16 mouse cellular contexts compared by ENCODE assay signal in genomic region chr8:54955456-54955800, GRCm38 (mm10). TPM values are rescaled to one million over a fixed set of nuclear protein-coding genes. Genes with fewer than 3 reads are reported as not detected.
DNase-seq lines count a peak whose midpoint lies in the region; ATAC-seq and TF ChIP-seq lines count a peak whose summit lies in the region.
"Had no signal": no experiment of that assay in that cellular context is flagged by ENCODE, and none has a peak within 500 bp of the region (broad histone marks: within the 10 kb centered on the region; RNA-seq: fewer than 3 reads in every experiment).

No protein-coding gene starts in this region.

- no peak for DNase-seq in embryonic facial prominence, embryonic 14.5 days (ENCODE audit: low spot score)
- peak; percentile 43 for DNase-seq in hindbrain, postnatal 0 days (ENCODE audit: low spot score)
- DNase-seq in B cell, adult 2 months = no peak
- no peak for DNase-seq in ovary, postnatal 36 days (ENCODE audit: low spot score)
- DNase-seq in adrenal gland, postnatal 25 days = no peak
- DNase-seq: gastrocnemius, postnatal 25 days; kidney, postnatal 10 days; lung, postnatal 14 days; thymus, postnatal 14 days had no signal

- no peak overlapping the region for H3K9ac ChIP-seq in embryonic facial prominence, embryonic 14.5 days (ENCODE audit: low read depth, low read length)
- peak overlapping the region; percentile 89 for H3K9ac ChIP-seq in forebrain, embryonic 15.5 days (replicated peaks)
- H3K9ac ChIP-seq in hindbrain, postnatal 0 days (replicated peaks; ENCODE audit: low read length) = peak overlapping the region; percentile 93
- H3K9ac ChIP-seq in neural tube, embryonic 13.5 days = peak overlapping the region; percentile 87
- H3K9ac ChIP-seq: heart, embryonic 12.5 days; limb, embryonic 12.5 days; liver, embryonic 15.5 days; stomach, embryonic 15.5 days had no signal

- no peak overlapping the region; the same call in 1 of the 2 replicates for H3K27ac ChIP-seq in embryonic facial prominence, embryonic 14.5 days (replicated peaks; ENCODE audit: low read depth, low read length)
- peak overlapping the region; percentile 99 for H3K27ac ChIP-seq in forebrain, embryonic 15.5 days (replicated peaks)
- H3K27ac ChIP-seq in hindbrain, postnatal 0 days = peak overlapping the region; percentile 97
- peak overlapping the region; percentile 97 for H3K27ac ChIP-seq in neural tube, embryonic 13.5 days (replicated peaks)
- H3K27ac ChIP-seq: limb, embryonic 12.5 days; liver, embryonic 15.5 days; stomach, embryonic 15.5 days had no signal

- H3K27me3 ChIP-seq in embryonic facial prominence, embryonic 14.5 days (replicated peaks; ENCODE audit: control insufficient read depth, insufficient read depth, low read length) = no peaks in the 10 kb centered on the region
- H3K27me3 ChIP-seq in forebrain, embryonic 15.5 days = no peaks in the 10 kb centered on the region
- no peaks in the 10 kb centered on the region for H3K27me3 ChIP-seq in hindbrain, postnatal 0 days (ENCODE audit: insufficient read depth, low read length)
- no peaks in the 10 kb centered on the region for H3K27me3 ChIP-seq in neural tube, embryonic 13.5 days
- H3K27me3 ChIP-seq: CH12.LX; heart, embryonic 12.5 days; limb, embryonic 12.5 days; liver, embryonic 15.5 days; stomach, embryonic 15.5 days had no signal

- no peak for ATAC-seq in embryonic facial prominence, embryonic 14.5 days (ENCODE audit: low read depth)
- ATAC-seq in forebrain, embryonic 15.5 days (replicated peaks) = no peak
- no peak for ATAC-seq in hindbrain, postnatal 0 days
- no peak for ATAC-seq in neural tube, embryonic 13.5 days (ENCODE audit: low read depth)

- no peak overlapping the region for H3K4me2 ChIP-seq in embryonic facial prominence, embryonic 14.5 days (ENCODE audit: low read depth, low read length)
- H3K4me2 ChIP-seq in forebrain, embryonic 15.5 days (replicated peaks) = peak overlapping the region; percentile 49
- peak overlapping the region; percentile 58 for H3K4me2 ChIP-seq in hindbrain, postnatal 0 days (ENCODE audit: low read depth, low read length)
- H3K4me2 ChIP-seq in neural tube, embryonic 13.5 days = peak overlapping the region; percentile 49
- H3K4me2 ChIP-seq: liver, embryonic 15.5 days; stomach, embryonic 15.5 days had no signal

- no peaks in the 10 kb centered on the region for H3K4me1 ChIP-seq in embryonic facial prominence, embryonic 14.5 days (ENCODE audit: control insufficient read depth, insufficient read depth, low read length)
- peaks cover 25% of the 10 kb centered on the region for H3K4me1 ChIP-seq in forebrain, embryonic 15.5 days
- no peaks in the 10 kb centered on the region for H3K4me1 ChIP-seq in hindbrain, postnatal 0 days (ENCODE audit: insufficient read depth, low read length)
- H3K4me1 ChIP-seq in neural tube, embryonic 13.5 days (replicated peaks) = peaks cover 17% of the 10 kb centered on the region
- H3K4me1 ChIP-seq: heart, embryonic 12.5 days; limb, embryonic 12.5 days; liver, embryonic 15.5 days; stomach, embryonic 15.5 days had no signal

- WGBS in embryonic facial prominence, embryonic 14.5 days = 73% methylated on average over 3 of the region's 3 CpGs
- WGBS in forebrain, embryonic 15.5 days = 28% methylated on average over 3 of the region's 3 CpGs
- 19% methylated on average over 3 of the region's 3 CpGs for WGBS in hindbrain, postnatal 0 days
- 58% methylated on average over 3 of the region's 3 CpGs for WGBS in neural tube, embryonic 13.5 days

- peak overlapping the region; percentile 20; the same call in 1 of the 2 replicates for H3K4me3 ChIP-seq in embryonic facial prominence, embryonic 14.5 days (ENCODE audit: low read depth, low read length)
- peak overlapping the region; percentile 58 for H3K4me3 ChIP-seq in forebrain, embryonic 15.5 days
- peak overlapping the region; percentile 80 for H3K4me3 ChIP-seq in hindbrain, postnatal 0 days (ENCODE audit: low read length)
- H3K4me3 ChIP-seq in neural tube, embryonic 13.5 days = peak overlapping the region; percentile 60
- H3K4me3 ChIP-seq: limb, embryonic 12.5 days; liver, embryonic 15.5 days; stomach, embryonic 15.5 days had no signal

- TF ChIP-seq CTCF in hindbrain, postnatal 0 days (IDR thresholded peaks at IDR 0.05; ENCODE audit: low read depth) = no peak

- no peaks in the 10 kb centered on the region for H3K9me3 ChIP-seq in embryonic facial prominence, embryonic 14.5 days (ENCODE audit: control insufficient read depth, low read length)
- no peaks in the 10 kb centered on the region for H3K9me3 ChIP-seq in forebrain, embryonic 15.5 days
- no peaks in the 10 kb centered on the region for H3K9me3 ChIP-seq in hindbrain, postnatal 0 days (ENCODE audit: low read length)
- no peaks in the 10 kb centered on the region for H3K9me3 ChIP-seq in neural tube, embryonic 13.5 days
- H3K9me3 ChIP-seq: heart, embryonic 12.5 days; limb, embryonic 12.5 days; liver, embryonic 15.5 days; stomach, embryonic 15.5 days had no signal

- H3K36me3 ChIP-seq in embryonic facial prominence, embryonic 14.5 days (ENCODE audit: control insufficient read depth, insufficient read depth, low read length) = no peaks in the 10 kb centered on the region
- H3K36me3 ChIP-seq in forebrain, embryonic 15.5 days = no peaks in the 10 kb centered on the region
- H3K36me3 ChIP-seq in hindbrain, postnatal 0 days (ENCODE audit: insufficient read depth, low read length) = no peaks in the 10 kb centered on the region
- no peaks in the 10 kb centered on the region for H3K36me3 ChIP-seq in neural tube, embryonic 13.5 days
- H3K36me3 ChIP-seq: heart, embryonic 12.5 days; limb, embryonic 12.5 days; liver, embryonic 15.5 days; stomach, embryonic 15.5 days had no signal

RNA-seq across cellular contexts. Expression of gene Gpm6a, which starts 0.8 kb away (rescaled TPM):
- polyA plus RNA-seq in embryonic facial prominence, embryonic 14.5 days (2014; fragmentation: Nextera tagmentation; extraction: Ambion mirVana) = 13.2 and 13.7 TPM in 2 replicates
- polyA plus RNA-seq in forebrain, embryonic 15.5 days (2015; fragmentation: Nextera tagmentation; extraction: Ambion mirVana) = 599 and 667 TPM in 2 replicates
- total RNA-seq in hindbrain, postnatal 0 days (2014; rRNA removed) = 709 and 772 TPM in 2 replicates
- polyA plus RNA-seq in hindbrain, postnatal 0 days (2015; fragmentation: Nextera tagmentation; extraction: Ambion mirVana) = 546 and 548 TPM in 2 replicates
- 266 and 293 TPM in 2 replicates for polyA plus RNA-seq in neural tube, embryonic 13.5 days (2015; fragmentation: Nextera tagmentation; extraction: Ambion mirVana)
- 1.2 and 2.0 TPM in 2 replicates for total RNA-seq in adrenal gland, postnatal 25 days (2021)

Comparison
In these comparisons a context has a peak if more than half of its experiments do, and no peak if none do; other contexts are left out.
1. H3K4me3 ChIP-seq: peak in every context shown above with its lines; median percentile 80 in hindbrain, postnatal 0 days; 60 in neural tube, embryonic 13.5 days; 58 in forebrain, embryonic 15.5 days; 20 in embryonic facial prominence, embryonic 14.5 days.
2. RNA of gene Gpm6a, which starts 0.8 kb away (polyA plus RNA-seq): 599 to 667 TPM in forebrain, embryonic 15.5 days, 546 to 548 TPM in hindbrain, postnatal 0 days and 266 to 293 TPM in neural tube, embryonic 13.5 days; 13.2 to 13.7 TPM in embryonic facial prominence, embryonic 14.5 days; every median in the first group is over 10 times any median in the second.